Mouse (Mus musculus) MEL (cell line): Measurements from ENCODE around the gene Cers5. TPM values are rescaled to one million over a fixed set of nuclear protein-coding genes. Genes with fewer than 3 reads are reported as not detected.
"Not testable (repeated sequence)": the region's sequence is repeated elsewhere in the genome, so short reads cannot be mapped to it uniquely, and the experiment has no call there.

ENCODE experiments used
- DNase-seq: peaks from one replicate; pipeline ENCODE4 v3.0.0; 2011; ENCODE audit warnings: low read depth, low spot score
- H3K27ac ChIP-seq: 2 replicates; pipeline ENCODE4 v1.5.1; 2012; ENCODE audit warnings: low read depth, mild to moderate bottlenecking, control low read depth, low read length, moderate library complexity; ENCODE audit not compliant: control insufficient read depth
- H3K27me3 ChIP-seq, 2 experiments: fragments of 150-350 bp in 1 of 2; sonication (generic) in 1 of 2; 2 replicates each; pipeline ENCODE4 v1.6.1; 2012; ENCODE audit warnings: low read length in 2 of 2, mild to moderate bottlenecking in 2 of 2, improper control_type of control experiment in 1 of 2, moderate library complexity in 1 of 2; ENCODE audit not compliant: insufficient read depth in 2 of 2, control insufficient read depth in 1 of 2
- H3K36me3 ChIP-seq, 2 experiments: 2 replicates each; pipeline ENCODE4 v1.6.1; 2012 to 2014; ENCODE audit warnings: low read length in 2 of 2, improper control_type of control experiment in 1 of 2, inconsistent platforms in 1 of 2, mild to moderate bottlenecking in 1 of 2; ENCODE audit not compliant: insufficient read depth in 2 of 2, control insufficient read depth in 1 of 2
- H3K4me1 ChIP-seq, 2 experiments: fragments of 150-350 bp in 1 of 2; sonication (generic) in 1 of 2; 2 replicates each; pipeline ENCODE4 v1.6.1; 2012; ENCODE audit warnings: low read length in 2 of 2, improper control_type of control experiment in 1 of 2, mild to moderate bottlenecking in 1 of 2; ENCODE audit not compliant: insufficient read depth in 2 of 2, control insufficient read depth in 1 of 2
- H3K4me3 ChIP-seq, 2 experiments: fragments of 150-350 bp in 1 of 2; sonication (generic) in 1 of 2; 2 replicates each; pipeline ENCODE4 v1.5.1; 2012; ENCODE audit warnings: low read depth in 2 of 2, low read length in 2 of 2, mild to moderate bottlenecking in 2 of 2, moderate library complexity in 2 of 2, control low read depth in 1 of 2, improper control_type of control experiment in 1 of 2; ENCODE audit not compliant: control insufficient read depth in 1 of 2, insufficient read depth in 1 of 2
- H3K79me2 ChIP-seq: 2 replicates; pipeline ENCODE4 v1.6.1; 2012; ENCODE audit warnings: mild to moderate bottlenecking, low read length, moderate library complexity; ENCODE audit not compliant: control insufficient read depth, poor library complexity, insufficient read depth
- H3K9ac ChIP-seq: 2 replicates; pipeline ENCODE4 v1.6.1; 2012; ENCODE audit warnings: low read depth, mild to moderate bottlenecking, control low read depth, low read length, moderate library complexity; ENCODE audit not compliant: control insufficient read depth, poor library complexity, severe bottlenecking
- H3K9me3 ChIP-seq: fragments of 150-350 bp; sonication (generic); replicated peaks from 2 replicates; pipeline ENCODE4 v1.6.1; 2012; ENCODE audit warnings: mild to moderate bottlenecking, low read length, improper control_type of control experiment, moderate library complexity; ENCODE audit not compliant: insufficient read depth
- CHD1 ChIP-seq: IDR thresholded peaks from 2 replicates; pipeline ENCODE4 v1.6.1; 2012; ENCODE audit warnings: low read depth, mild to moderate bottlenecking, inconsistent platforms, low read length, improper control_type of control experiment
- CHD2 ChIP-seq: IDR thresholded peaks from 2 replicates; pipeline ENCODE4 v1.6.1; 2011; ENCODE audit warnings: low read length, improper control_type of control experiment
- ELF1 ChIP-seq: IDR thresholded peaks from 2 replicates; pipeline ENCODE4 v1.6.1; 2014; ENCODE audit warnings: low read depth, mild to moderate bottlenecking, inconsistent platforms, low read length, improper control_type of control experiment, moderate library complexity
- GATA1 ChIP-seq: IDR thresholded peaks from 2 replicates; pipeline ENCODE4 v1.6.1; 2011; ENCODE audit warnings: low read depth, low read length, improper control_type of control experiment
- JUND ChIP-seq: IDR thresholded peaks from 2 replicates; pipeline ENCODE4 v1.6.1; 2011; ENCODE audit warnings: low read depth, mild to moderate bottlenecking, improper control_type of control experiment, low read length
- KAT2A ChIP-seq: conservative IDR thresholded peaks from 2 replicates; pipeline ENCODE4 v1.6.1; 2012; ENCODE audit warnings: low read depth, low read length, improper control_type of control experiment, inconsistent platforms
- MAFK ChIP-seq: IDR thresholded peaks from 2 replicates; pipeline ENCODE4 v1.6.1; 2011; ENCODE audit warnings: low read depth, mild to moderate bottlenecking, low read length, improper control_type of control experiment, borderline replicate concordance
- MAX ChIP-seq: IDR thresholded peaks from 2 replicates; pipeline ENCODE4 v1.6.1; 2011; ENCODE audit warnings: low read length, improper control_type of control experiment
- MAZ ChIP-seq: IDR thresholded peaks from 2 replicates; pipeline ENCODE4 v1.6.1; 2012; ENCODE audit warnings: low read depth, mild to moderate bottlenecking, inconsistent platforms, low read length, improper control_type of control experiment
- NELFE ChIP-seq: IDR thresholded peaks from 2 replicates; pipeline ENCODE4 v1.6.1; 2011; ENCODE audit warnings: low read depth, low read length, improper control_type of control experiment
- NRF1 ChIP-seq: IDR thresholded peaks from 2 replicates; pipeline ENCODE4 v1.6.1; 2014; ENCODE audit warnings: low read depth, mild to moderate bottlenecking, inconsistent platforms, low read length, improper control_type of control experiment, moderate library complexity; ENCODE audit not compliant: poor library complexity, insufficient read depth, severe bottlenecking
- POLR2AphosphoS5 ChIP-seq: IDR thresholded peaks from 2 replicates; pipeline ENCODE4 v1.6.1; 2012; ENCODE audit warnings: low read depth, borderline replicate concordance, mild to moderate bottlenecking, inconsistent platforms, low read length, moderate library complexity, mixed read lengths
- RAD21 ChIP-seq: IDR thresholded peaks from 2 replicates; pipeline ENCODE4 v1.6.1; 2011; ENCODE audit warnings: mild to moderate bottlenecking, low read depth, low read length, improper control_type of control experiment
- SIN3A ChIP-seq: IDR thresholded peaks from 2 replicates; pipeline ENCODE4 v1.6.1; 2012; ENCODE audit warnings: low read length, improper control_type of control experiment, inconsistent platforms
- TCF12 ChIP-seq: IDR thresholded peaks from 2 replicates; pipeline ENCODE4 v1.6.1; 2014; ENCODE audit warnings: low read depth, mild to moderate bottlenecking, inconsistent platforms, low read length, improper control_type of control experiment, moderate library complexity
- UBTF ChIP-seq: IDR thresholded peaks from 2 replicates; pipeline ENCODE4 v1.6.1; 2012; ENCODE audit warnings: low read depth, mild to moderate bottlenecking, inconsistent platforms, low read length, improper control_type of control experiment, moderate library complexity, borderline replicate concordance; ENCODE audit not compliant: insufficient read depth
- USF2 ChIP-seq, 2 experiments: IDR thresholded peaks; 2 replicates each; pipeline ENCODE4 v1.6.1; 2011 to 2012; ENCODE audit warnings: improper control_type of control experiment in 2 of 2, low read length in 2 of 2, borderline replicate concordance in 1 of 2, inconsistent platforms in 1 of 2, low read depth in 1 of 2, mild to moderate bottlenecking in 1 of 2; ENCODE audit not compliant: insufficient read depth in 1 of 2
- polyA plus RNA-seq, 2 experiments: library from polyadenylated mRNA; stranded (reverse) in 1 of 2; unstranded in 1 of 2; fragments of >175 nt in 1 of 2; fragments of >200 nt in 1 of 2; gene quantifications; 2 replicates each; pipeline versions ENCODE4 v1.2.1 to v1.2.4; 2012; ENCODE audit warnings: low replicate concordance in 2 of 2, low read depth in 1 of 2; ENCODE audit not compliant: insufficient read length in 2 of 2, insufficient read depth in 1 of 2, missing spikeins in 1 of 2
- total RNA-seq: library from RNA; depleted of rRNA; stranded (reverse); fragments of 300-350 nt; gene quantifications from 2 replicates; pipeline ENCODE4 v1.2.3, GENCODE M21; 2012; rRNA removed

Gene Cers5
- total RNA-seq, result 21.8 and 31.5 TPM in 2 replicates
- 10 to 100 TPM in 1 of 2 experiments, not detected in 1; 43.5 TPM for polyA plus RNA-seq

- peak within 1 kb of the TSS; percentile 78 for H3K9ac ChIP-seq
- peaks cover 10 to 12% of the 10 kb centered on the region in 2 experiments for H3K4me1 ChIP-seq
- H3K4me3 ChIP-seq, result peak within 1 kb of the TSS; percentile 70 to 81
- peak within 1 kb of the TSS; percentile 34 for H3K27ac ChIP-seq
- H3K9me3 ChIP-seq, H3K27me3 ChIP-seq, DNase-seq, H3K79me2 ChIP-seq: not testable (repeated sequence)
- H3K36me3 ChIP-seq, result peaks cover 0 to 22% of the 10 kb centered on the region in 2 experiments; a peak in 2 of 4 replicates
These were observed at the start of gene Cers5 for GRCm38 (mm10) chr15:99772881-99772924. TSS of gene Cers5 (minus strand) at chr15:99772885.

GRCm38 (mm10) chr15:99819621-99820279 lies 47.1 kb upstream of the Cers5 start:
- Histone ChIP-seq H3K4me1 (0 out of 4 replicates have a peak, but pooled peaks cover 0 to 5% of the 10 kb centered on the region in 2 experiments), H3K27me3 (no peaks in the 10 kb centered on the region), H3K9me3 (no peaks in the 10 kb centered on the region), H3K79me2 (no peaks in the 10 kb centered on the region), H3K4me3 (peak overlapping the region; percentile 58 to 69), H3K27ac (no peak overlapping the region), H3K9ac (peak overlapping the region; percentile 40), H3K36me3 (no peaks in the 10 kb centered on the region)
- DNase-seq, result peak; percentile 64
- TF ChIP-seq CHD1 (no peak), MAX (no peak), MAZ (no peak), MAFK (no peak), ELF1 (0 out of 2 replicates have a peak, but pooled peaks have one; percentile 20), UBTF (no peak), GATA1 (peak; percentile 20; the same call in 1 of the 2 replicates), NELFE (0 out of 2 replicates have a peak, but pooled peaks have one; percentile 3), RAD21 (no peak), TCF12 (no peak), USF2 (IDR thresholded peaks at IDR 0.05; ENCODE audit: borderline replicate concordance in 1 of 2, insufficient read depth in 1 of 2, low read depth in 1 of 2, low read length in 2 of 2) (no peak), JUND (no peak), NRF1 (no peak), KAT2A (no peak), POLR2AphosphoS5 (no peak), CHD2 (no peak), SIN3A (no peak)
